Mouse (Mus musculus) layer of hippocampus, adult 18-20 months (tissue): ENCODE data around the gene Gm16223. TPM values are rescaled to one million over a fixed set of nuclear protein-coding genes. Genes with fewer than 3 reads are reported as not detected.

ENCODE experiments used
- DNase-seq, 2 experiments: peaks; one replicate each; pipeline ENCODE4 v3.0.0; 2022; ENCODE audit warnings: low spot score in 2 of 2
- long read RNA-seq: library from polyadenylated mRNA; stranded (forward); transcript quantifications from one replicate; pipeline ENCODE4 v2.0.0, GENCODE M21; 2021
- total RNA-seq, 2 experiments: library from RNA; stranded (reverse); gene quantifications; 2 replicates each; pipeline ENCODE4 v1.2.3; 2021

The Gm16223 gene
- total RNA-seq: under 1 TPM; 0.20 to 0.27 TPM
- long read RNA-seq: 0 reads

DNA sequence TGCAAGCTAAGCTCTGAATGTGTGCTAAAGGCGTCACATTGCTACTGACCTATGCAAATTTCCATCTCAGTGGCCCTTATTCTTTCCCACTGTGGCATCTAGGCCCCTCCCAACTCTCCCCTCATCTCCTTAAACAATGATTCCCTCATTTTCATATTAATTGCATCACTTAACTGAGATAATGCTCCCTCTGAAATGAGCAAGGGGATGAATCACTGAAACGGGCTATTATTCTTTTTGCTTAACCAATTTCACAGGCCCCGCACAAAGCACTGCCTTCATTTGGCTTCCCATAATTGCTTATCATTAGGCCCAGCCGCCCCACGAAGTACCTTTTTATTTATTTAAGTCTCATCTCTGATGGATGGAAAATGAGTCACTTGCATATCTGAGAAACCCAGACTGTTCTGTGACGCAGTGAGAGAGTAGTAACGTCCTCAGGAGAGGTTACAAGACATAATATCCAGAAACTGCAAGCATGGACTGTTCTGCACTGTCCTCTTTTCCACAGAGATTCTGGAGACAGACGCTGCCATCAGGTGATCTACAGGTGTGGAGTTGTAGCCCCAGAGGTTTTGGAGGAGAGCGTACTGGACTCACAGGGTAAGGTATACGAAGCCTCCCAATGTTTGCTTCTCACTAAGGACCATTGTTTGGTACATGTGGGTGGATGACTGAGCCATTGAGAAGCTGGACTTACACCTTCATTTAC is at the start of gene Gm16223:
Gene Gm16223, plus strand, starts transcription at position 485 of the 712 bp plus-strand sequence.
- DNase-seq: no peak

DNA sequence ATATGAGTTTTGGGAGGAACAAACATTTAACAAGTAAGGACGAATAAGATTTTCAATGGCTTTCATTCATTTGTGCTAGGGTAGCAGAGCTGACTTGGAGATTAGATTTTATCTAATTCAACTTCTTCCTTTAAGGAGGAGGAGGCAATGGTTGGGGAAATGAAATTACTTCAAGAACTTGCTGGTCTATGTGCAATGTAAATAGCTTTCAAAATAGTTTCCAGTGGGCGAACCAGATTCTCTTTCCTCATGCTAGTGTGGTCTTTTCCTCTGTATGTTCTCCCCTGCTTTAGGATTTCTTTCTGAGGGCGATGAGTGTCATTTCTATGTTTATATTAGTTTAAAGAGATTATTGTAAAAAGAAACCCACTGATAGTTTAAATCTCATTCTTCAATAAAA is 45.7 kb upstream of the Gm16223 start:
- DNase-seq: no peak

GRCm38 (mm10) chr5:42023521-42023920 is 44.2 kb upstream of the Gm16223 start:
- DNase-seq: no peak

GRCm38 (mm10) chr5:42036388-42037082 is 31.2 kb upstream of the Gm16223 start:
- DNase-seq: peak; percentile 6 to 25

DNA sequence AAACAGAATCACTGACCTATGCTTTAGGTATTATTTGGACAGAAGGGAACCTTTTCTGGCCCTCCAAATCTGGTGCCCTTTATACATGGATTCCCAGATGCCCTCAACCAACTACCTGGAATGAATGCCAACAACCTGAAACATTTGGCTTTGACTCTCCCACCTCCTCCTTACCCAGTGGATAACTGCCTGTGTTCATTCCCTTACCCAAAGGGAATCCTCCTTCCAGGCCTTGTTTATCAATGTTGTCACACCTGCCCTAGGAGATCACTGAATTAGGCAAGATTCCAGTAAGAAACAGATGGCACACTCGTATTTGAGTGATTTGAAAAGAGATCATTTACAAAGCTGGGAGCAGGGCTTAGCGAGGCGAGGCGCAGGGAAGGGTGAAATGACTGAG is 13.1 kb upstream of the Gm16223 start:
- DNase-seq: no peak

- no peak for DNase-seq
Observed at GRCm38 (mm10) chr5:42055151-42055550, 12.6 kb upstream of the Gm16223 start.

- peak in 1 of 2 experiments; percentile 5 for DNase-seq
Observed at GRCm38 (mm10) chr5:42065090-42065489, 2.7 kb upstream of the Gm16223 start.

DNA sequence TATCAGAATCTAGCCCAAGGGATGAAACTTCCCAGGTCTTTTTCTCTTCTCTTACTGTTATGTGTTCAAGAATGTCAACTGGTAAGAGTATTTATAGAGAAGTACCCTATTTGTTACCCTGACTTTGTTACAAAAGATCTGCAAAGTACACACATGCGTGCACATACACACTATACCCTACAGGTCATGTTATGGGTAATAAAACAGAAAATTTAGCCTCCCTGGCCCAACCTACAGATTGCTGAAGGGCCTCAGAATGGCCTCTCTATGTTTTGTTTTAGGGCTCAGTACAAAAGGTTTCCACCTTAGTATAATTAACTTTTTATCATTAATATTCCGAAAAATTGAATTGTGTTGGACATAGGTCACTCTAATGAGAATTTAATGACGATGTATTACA is 685 bp upstream of the Gm16223 start:
- no peak for DNase-seq

DNA sequence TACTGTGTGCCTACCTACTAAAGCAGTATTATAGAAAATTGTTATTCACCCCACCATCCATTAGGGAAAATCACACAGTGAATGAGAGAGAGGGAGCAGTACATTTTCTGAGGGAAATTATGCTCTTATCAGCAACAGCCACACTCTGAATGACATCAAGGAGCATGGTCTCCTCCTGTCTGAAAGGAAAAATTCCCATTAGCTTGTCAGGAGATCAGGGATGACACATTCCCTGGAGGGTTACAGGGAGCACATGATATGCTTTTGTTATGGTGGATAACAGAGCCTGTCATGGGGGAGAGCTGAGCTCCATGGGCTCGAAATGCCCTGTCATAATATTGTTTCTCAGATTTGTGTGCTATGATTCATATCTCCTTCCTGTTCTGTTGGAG is 424 bp downstream of the Gm16223 start:
- DNase-seq: no peak

GRCm38 (mm10) chr5:42116586-42117346 is 49.0 kb downstream of the Gm16223 start:
- DNase-seq: no peak

DNA sequence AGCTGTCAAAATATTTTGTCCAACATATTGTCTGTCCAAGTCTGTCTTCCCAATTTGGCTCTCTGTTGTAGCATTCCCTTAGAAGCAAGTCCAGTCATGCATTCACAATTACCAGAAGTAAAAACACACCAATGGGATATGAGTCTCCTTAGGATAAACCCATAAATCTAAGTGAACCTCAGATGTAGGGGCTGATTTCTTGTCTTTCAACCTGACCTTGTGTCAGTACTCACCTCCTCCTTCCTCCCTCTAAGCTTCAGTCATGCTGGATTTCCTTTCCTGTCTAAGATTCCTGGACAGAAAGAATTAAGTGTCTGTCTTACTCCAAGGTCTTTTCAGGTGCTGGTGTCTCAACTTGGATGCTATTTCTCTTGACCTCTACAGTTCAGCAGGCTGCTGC is 57.8 kb downstream of the Gm16223 start:
- DNase-seq: no peak

GRCm38 (mm10) chr5:42155626-42156025 is 87.9 kb downstream of the Gm16223 start:
- no peak for DNase-seq

- DNase-seq: no peak
Observed at GRCm38 (mm10) chr5:42164731-42165130, 97.0 kb downstream of the Gm16223 start.

- DNase-seq: no peak
Observed at GRCm38 (mm10) chr5:42166311-42166710, 98.6 kb downstream of the Gm16223 start.

- peak; percentile 40 to 55 for DNase-seq
Observed at GRCm38 (mm10) chr5:42168071-42168470, 100.3 kb downstream of the Gm16223 start.

GRCm38 (mm10) chr5:42168785-42169184 is 101.0 kb downstream of the Gm16223 start:
- DNase-seq: no peak

DNA sequence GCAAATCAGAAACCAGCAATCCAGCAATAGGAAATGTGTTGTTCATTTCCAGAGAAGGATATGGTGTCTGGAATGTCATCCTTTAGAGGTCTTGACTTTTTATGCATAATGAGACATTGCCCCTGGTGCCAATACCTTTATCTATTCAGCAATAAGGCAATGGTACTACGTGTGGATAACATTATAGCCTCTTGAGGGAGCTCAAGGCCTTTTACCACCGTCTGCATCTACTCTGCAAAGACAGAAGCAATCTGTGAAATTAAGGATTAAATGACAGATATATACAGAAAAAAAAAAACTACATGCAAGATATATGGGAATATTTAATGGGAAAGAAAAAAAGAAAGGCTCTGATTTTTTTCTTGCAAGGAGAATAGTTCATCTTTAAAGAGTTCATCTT is 106.3 kb downstream of the Gm16223 start:
- DNase-seq: peak in 1 of 2 experiments; percentile 44

- DNase-seq: no peak
Observed at GRCm38 (mm10) chr5:42175424-42175823, 107.7 kb downstream of the Gm16223 start.

DNA sequence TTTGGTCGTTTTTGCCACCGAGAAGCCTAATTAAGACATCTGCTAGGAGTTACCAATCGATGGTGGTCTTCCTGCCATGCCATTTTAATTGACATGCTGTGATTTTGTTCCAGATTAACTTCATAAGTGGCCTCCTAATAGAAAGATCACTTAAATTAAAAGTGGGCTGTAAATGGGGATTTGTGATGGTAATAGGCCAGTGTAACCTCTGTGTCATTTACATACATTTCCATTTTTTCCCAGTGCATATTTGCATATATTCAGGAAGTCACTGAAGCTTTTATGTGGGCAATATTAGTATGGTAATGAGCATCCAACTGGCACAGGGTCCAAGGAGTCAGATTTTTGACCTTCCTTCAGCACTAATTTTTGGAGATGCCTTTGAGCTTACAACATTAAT is 130.7 kb downstream of the Gm16223 start:
- DNase-seq: no peak

DNA sequence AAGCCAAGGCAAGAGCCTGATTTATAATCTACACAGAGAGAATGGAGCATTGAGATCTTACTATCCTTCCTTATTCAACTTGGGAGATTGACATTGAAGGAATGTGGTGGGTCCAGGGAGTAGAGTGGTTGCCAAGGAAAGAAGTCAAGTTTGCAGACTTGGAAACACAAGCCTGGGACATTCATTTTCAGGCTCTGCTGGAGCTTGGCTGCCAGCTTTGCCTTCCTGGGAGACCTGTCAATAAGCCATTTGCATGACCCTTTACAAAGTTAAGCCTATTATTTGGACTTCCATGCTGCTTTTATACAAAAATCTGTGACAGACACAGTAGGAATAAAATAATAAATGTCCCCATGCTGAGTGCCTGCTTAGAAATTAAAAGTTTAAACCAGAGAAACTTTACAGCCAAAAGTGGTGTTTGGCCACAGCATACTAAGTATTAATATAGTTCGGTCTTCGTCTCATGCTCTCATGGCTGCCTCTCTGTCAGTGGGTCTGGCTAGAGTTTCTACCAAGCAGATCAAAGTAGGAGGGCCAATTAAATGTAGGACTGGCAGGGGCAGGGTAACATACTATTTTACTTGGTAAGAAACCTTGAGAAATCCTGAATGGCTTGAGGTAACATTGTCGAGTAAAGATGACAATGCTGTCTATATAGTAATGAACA is 139.8 kb downstream of the Gm16223 start:
- DNase-seq: no peak

DNA sequence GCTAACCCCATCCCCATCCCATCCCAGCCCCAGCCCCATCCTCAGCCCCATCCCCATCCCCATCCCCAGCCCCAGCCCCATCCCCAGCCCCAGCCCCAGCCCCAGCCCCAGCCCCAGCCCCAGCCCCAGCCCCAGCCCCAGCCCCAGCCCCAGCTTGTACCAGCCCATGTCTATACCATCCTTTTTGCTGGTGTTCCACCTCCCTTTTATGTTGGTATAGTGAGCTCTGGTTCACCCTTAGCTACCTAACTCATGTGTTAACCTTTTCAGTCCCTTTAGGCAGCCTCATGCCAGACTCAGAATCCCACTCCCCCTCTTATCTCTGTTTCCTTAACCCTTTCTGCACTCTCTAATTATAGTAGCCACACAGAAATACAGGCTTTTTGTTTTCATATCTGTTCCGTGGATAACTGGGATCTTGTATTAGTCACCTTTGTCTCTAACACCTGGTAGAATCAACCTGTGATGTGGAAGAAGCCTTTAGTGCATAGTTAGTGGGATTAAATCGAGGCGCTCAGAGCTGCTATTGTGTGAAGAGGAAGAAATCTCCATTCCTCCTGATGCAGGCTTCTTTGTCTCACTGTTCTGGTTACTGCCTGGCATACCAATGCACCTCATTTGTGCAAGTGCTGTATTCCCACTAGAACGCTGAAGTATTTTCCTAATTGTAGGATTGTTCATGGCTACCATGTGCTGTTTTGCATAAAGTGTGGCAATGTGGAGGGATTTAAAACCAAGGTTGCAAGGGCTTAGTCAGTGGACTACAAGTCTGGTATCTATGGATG is 144.0 kb downstream of the Gm16223 start:
- DNase-seq: no peak
